Mouse (Mus musculus): ENCODE results near the gene Tmem178.

The Tmem178 gene

DNA sequence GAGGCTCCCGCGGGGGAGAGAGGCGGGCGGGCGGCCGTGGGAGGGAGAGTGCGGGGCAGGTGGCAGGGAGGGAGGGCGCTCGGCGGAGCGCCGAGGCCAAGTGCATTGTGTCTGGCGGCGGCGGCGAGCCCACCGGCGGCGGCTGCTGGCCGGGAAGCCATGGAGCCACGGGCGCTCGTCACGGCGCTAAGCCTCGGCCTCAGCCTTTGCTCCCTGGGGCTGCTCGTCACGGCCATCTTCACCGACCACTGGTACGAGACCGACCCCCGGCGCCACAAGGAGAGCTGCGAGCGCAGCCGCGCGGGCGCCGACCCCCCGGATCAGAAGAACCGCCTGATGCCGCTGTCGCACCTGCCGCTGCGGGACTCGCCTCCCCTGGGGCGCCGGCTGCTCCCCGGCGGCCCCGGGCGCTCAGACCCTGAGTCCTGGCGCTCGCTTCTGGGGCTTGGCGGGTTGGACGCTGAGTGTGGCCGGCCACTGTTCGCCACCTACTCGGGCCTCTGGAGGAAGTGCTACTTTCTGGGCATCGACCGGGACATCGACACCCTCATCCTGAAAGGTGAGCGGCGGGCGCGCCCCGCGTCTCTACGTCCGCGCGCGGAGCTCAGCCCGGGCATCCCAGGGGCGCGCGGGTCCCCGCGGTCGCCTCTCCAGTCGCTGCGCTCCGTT lies at the start of gene Tmem178:
Gene Tmem178, plus strand, starts transcription at position 103 of the 669 bp plus-strand sequence.
- in situ Hi-C loops (cut with MboI; ENCODE audit: low sequenced_read_pairs) = no loop called here

GRCm38 (mm10) chr17:80896481-80896880 lies 48.0 kb upstream of the Tmem178 start:
- in situ Hi-C loops (cut with MboI; ENCODE audit: low sequenced_read_pairs) = no loop called here

- in situ Hi-C loops (cut with MboI; ENCODE audit: low sequenced_read_pairs) = no loop called here
These were observed 46.6 kb upstream of the Tmem178 start for GRCm38 (mm10) chr17:80897709-80898440.

DNA sequence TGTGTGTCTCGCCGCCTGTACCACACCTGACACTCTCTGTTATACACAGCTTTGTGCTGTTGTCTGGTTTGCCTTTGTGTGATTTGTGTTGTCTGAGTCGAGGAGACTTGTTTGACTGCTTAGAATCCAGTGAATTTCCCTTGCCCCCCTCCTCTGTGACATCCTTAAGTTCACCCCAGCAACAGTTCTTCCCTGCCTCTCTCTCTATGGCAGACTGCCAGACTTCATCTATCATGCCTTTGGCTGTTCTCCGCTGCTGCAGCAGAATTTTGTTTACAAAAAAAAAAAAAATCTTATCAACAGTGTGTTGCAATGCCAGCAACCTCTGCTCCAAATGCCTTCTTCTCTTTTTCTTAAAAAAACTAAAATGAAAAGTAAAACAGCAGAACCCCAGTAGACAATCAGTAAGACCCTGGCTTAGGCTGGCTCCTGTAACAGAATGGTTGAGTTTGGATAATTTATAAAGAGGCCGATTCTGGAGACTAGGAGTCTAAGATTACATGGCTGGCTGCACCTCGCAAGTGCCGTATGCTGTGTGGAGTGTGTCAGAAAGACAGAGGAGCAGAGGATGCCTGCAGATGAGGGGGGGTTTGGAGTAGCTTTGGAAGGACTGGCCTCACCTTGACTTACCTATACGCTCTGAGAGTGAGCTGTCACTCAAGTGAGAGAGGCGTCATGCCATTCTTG lies 44.8 kb upstream of the Tmem178 start:
- in situ Hi-C loops (cut with MboI; ENCODE audit: low sequenced_read_pairs) = no loop called here

GRCm38 (mm10) chr17:80900200-80900520 lies 44.3 kb upstream of the Tmem178 start:
- in situ Hi-C loops (cut with MboI; ENCODE audit: low sequenced_read_pairs) = no loop called here

DNA sequence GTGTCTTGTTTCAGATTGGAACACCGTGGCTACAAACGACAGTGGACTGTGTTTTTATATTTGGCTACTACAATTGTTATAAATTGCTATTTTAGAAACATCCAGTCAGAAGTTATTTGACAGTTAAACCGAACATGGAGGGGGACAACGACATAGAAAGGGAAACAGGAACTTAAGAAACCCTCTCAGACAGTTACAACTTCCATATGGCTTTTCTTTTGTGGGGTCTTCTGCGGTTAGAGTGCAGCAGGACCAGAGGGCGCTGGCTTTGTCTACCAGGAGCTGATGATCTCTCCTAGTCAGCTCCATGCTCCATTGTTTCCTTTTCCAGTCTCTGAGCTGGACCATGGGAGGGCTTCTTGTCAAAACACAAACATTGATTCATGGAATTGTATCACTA lies 42.5 kb upstream of the Tmem178 start:
- in situ Hi-C loops (cut with MboI; ENCODE audit: low sequenced_read_pairs) = no loop called here

DNA sequence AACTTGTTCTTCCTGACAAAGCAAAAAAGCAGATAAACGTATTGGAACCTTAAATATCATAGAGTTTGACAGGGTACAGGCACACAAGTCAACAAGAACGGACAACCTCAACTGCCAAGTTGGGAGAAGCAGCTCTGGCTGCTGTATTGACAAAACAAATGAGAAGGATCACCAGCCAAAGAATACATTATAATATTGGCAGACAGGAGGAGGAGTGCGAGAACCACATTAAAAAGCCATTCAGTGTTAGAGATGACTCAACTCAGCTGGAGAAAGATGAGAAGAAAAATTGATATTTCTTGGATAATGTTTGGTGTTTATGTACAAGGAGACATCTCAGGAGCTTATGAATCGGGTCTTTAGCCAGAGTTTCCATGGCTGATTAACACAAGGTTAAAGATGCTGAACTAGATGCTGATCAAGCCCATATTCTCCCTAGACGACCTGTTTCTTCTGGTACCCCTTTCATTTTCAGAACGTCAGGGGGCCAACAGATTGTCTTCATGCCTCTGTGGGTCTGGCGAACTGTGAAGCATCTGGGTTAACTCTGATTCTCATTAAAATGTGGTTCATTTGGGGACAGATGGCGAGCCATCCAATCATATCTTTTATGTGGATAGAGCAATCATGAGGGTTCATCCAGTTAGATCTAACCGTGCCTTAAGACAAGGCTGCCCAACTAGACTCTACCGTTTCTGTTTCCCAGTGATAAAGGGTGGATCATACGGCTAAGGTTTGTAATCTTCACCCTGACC lies 41.1 kb upstream of the Tmem178 start:
- in situ Hi-C loops (cut with MboI; ENCODE audit: low sequenced_read_pairs) = no loop called here

DNA sequence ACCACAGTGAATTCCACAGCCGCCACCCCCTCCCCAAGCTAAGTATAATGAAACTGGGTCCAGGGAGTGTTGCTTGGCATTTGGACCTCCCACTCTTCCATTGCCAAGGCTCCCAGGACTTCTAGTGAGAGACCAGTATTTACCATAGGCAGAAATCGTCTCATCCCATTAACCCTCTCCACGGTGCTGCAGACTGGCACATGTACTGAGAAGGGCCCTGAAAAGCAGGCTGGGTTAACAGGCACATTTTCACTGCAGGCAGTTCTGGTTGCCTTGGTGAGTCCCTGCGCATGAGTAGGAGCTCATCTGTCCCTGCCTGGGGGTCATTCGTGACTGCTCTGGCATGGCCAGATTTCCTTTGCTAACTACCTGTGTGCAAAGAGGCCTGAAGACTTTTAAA lies 40.4 kb upstream of the Tmem178 start:
- in situ Hi-C loops (cut with MboI; ENCODE audit: low sequenced_read_pairs) = no loop called here

- in situ Hi-C loops (cut with MboI; ENCODE audit: low sequenced_read_pairs) = no loop called here
These were observed 28.8 kb upstream of the Tmem178 start for GRCm38 (mm10) chr17:80915666-80916065.

DNA sequence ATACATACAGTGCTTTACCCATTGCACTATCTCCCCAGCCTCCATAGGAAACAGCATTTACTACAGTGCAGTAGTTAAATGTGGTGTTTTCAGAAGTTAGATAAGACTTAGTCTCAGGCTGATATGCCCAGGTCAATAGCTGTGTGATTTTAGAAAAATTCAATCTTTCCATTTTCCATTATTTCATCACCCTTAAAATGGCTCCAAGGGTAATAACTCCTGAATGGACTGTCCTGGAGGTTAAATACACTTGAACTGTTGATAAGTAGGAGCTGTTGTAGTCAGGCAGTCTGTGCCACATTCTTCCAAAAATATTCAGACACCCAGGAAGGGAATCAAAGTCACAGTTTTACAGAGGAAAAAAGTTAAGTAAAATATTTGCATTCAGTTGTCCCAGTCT lies 25.2 kb upstream of the Tmem178 start:
- in situ Hi-C loops (cut with MboI; ENCODE audit: low sequenced_read_pairs) = no loop called here

DNA sequence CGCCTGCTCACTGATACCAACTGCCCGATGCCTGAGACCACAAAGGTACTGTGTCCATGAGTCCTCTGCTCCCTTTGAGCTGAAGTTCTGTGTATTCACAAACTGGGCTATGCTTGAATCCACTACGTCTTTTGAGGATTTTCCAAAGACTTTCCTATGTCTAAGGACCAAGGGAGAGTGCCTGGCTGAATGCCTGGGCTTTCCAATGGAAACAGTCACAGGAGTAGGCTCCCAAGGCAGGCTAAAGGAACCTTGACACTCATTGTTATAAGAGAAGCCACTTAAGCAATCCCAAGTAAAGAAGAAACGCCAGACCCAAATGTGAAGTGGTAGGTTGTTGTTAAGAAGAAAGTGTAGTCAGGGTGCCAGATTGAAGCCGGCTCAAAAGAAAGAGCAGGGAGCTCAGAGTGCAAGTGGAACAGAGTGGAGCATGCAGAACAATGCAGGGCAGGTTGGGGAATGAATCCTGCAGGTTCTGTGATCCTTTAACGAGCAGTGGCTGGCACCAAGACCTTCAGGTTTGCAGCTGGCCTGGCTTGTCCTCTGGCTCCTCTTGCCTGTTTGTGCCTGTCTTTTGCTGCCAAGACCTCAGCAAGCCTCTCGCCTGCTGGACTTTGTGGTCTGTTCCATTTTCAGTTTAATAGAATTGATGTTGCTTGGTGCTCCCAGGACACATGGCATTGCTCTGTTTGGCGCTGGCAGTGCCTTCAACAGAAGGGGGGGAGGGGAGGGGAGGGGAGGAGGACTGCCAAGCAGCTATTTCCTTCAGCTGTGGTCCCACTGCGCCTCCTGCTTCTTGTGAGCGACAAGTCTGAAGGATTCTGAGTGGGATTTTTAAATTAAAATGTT lies 22.9 kb upstream of the Tmem178 start:
- in situ Hi-C loops (cut with MboI; ENCODE audit: low sequenced_read_pairs) = no loop called here

DNA sequence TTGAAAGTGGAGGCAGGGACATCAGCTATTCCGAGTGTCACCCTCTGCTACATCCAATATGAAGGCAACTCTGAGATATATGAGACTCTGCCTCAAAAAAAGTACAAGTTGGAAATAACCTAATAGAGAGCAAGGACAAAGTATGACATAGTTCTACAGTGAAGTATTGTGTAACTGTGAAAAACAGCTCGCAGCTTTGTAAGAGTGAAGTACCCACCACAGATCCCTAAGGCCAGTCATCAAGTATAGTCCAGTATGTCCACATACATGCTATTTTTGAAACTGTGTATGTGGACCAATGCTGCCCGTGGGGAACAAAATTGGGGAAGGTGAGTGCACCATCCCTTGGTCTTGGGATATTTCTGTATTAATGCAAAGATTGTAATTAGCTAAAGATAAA lies 18.9 kb upstream of the Tmem178 start:
- in situ Hi-C loops (cut with MboI; ENCODE audit: low sequenced_read_pairs) = no loop called here

GRCm38 (mm10) chr17:80927151-80927550 lies 17.3 kb upstream of the Tmem178 start:
- in situ Hi-C loops (cut with MboI; ENCODE audit: low sequenced_read_pairs) = no loop called here

GRCm38 (mm10) chr17:80932716-80933115 lies 11.7 kb upstream of the Tmem178 start:
- in situ Hi-C loops (cut with MboI; ENCODE audit: low sequenced_read_pairs) = no loop called here

DNA sequence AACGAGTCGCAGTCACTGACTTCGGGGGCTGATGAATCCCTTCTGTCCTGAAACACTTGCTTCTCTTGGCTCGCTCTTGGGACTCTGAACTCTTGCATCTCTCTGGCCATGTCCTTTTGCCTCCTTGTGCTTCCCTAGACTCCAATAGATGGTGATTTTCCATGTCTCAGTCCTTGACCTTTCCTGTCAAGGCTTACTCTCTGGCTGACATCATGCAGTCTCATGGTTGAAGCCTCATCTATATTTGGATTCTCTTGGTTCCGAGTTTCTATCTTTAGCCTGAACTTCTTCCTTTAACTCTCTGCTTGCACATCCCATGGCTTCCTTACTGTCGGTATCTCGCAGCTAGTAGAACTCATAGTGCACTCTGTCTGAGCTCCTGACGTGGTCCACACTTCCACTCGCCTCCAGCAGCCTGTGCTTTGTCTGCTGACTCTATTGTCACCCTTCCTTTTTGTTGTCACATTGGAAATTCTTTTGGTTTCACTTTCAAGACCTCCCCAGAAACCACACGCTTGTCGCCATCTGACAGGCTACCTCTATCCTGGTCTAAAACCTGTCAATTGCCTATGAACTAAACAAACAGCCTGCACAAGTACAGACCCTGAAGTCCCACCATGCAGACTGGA lies 10.9 kb upstream of the Tmem178 start:
- in situ Hi-C loops (cut with MboI; ENCODE audit: low sequenced_read_pairs) = no loop called here

DNA sequence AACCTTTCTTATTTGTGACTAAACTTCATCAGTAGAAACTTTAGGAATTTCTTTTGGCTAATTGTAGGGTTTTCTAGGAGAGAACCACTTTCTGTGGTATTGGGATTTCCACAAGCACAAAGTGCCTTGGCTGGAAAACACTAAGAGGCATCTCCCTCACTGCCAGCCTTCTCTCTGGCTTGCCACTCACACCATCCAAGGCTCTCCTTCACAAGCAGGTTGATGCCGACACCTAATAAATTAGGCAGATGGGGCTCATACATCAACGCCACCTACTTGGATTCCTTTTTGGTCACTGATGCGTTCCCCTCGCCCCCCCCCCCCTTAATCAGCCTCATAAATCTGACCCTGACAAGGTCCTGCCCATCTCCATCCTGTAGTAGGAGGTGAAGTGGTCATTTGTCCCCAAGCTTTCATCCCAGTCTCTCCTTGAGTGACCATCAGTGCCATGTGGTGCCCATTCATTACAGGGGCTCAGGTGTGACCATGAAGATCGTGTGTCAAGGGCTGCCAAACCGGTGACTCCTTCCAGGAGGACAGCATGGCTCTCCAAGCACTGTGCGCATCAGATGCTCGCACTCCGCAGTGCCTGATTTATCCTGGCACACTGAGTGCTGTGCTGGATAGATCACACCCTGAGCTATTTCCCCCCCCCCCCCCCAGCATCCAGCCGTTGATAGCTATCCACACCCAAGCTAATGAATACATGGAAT lies 8.5 kb upstream of the Tmem178 start:
- in situ Hi-C loops (cut with MboI; ENCODE audit: low sequenced_read_pairs) = no loop called here

DNA sequence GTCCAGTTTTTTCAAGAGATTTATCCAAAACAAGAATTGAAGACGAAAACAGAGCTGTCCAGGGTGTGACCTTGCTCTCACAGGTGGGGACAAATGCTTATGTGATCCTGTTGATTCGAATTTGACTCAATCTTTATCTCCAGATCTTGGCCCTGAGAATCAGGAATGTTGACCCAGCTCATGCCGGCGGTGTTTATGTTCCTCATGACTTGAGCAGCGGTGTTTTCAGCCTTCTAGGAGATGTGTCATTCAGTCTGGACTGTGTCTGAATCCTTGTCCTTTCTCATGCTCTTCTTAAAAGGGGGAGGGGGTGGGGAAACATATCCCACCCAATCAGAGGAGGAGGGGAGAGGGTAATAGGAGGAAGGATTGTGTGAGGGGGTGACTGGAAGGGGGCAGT lies 7.9 kb upstream of the Tmem178 start:
- in situ Hi-C loops (cut with MboI; ENCODE audit: low sequenced_read_pairs) = no loop called here

GRCm38 (mm10) chr17:80939833-80940232 lies 4.6 kb upstream of the Tmem178 start:
- in situ Hi-C loops (cut with MboI; ENCODE audit: low sequenced_read_pairs) = no loop called here

- in situ Hi-C loops (cut with MboI; ENCODE audit: low sequenced_read_pairs) = no loop called here
These were observed 2.6 kb upstream of the Tmem178 start for GRCm38 (mm10) chr17:80941857-80942256.
